Mouse (Mus musculus): ENCODE data around the gene Ptgs1.

DNA sequence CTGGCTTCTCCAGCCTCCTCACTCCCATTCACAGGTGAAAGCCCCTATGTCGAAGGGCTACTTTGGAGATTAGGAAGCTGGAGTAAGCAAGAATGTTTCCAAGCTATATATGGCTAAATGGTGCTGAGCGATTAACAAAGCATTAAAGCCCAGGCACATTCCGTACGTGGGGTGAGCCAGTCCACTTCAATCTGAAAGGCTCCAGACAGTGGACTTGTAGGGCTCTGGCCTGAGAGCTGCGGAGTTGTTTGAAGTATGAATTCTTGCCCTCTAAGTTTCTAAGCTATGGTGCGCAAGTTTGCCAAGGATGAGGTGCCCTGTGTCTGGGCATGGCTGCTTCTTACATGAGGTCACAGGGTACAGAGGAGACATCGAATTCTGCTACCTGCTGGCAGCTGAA is 6.1 kb upstream of the Ptgs1 start:
- TF ChIP-seq CTCF (IDR thresholded peaks at IDR 0.05; ENCODE audit: low read depth, low read length) (no peak), POLR2A (IDR thresholded peaks at IDR 0.05; ENCODE audit: borderline replicate concordance, low read depth, low read length) (no peak)

All from bone marrow macrophage, adult 2 months (primary cell).